Comparison of ENCODE assay signal across 8 mouse cellular contexts in genomic region chr3:153944335-153944990, GRCm38 (mm10). TPM values are rescaled to one million over a fixed set of nuclear protein-coding genes. Genes with fewer than 3 reads are reported as not detected.
DNase-seq lines count a peak whose midpoint lies in the region; ATAC-seq and TF ChIP-seq lines count a peak whose summit lies in the region.

Acadm (minus strand) TSS chr3:153944632.

- peaks cover 27% of the 10 kb centered on the region for H3K79me2 ChIP-seq in C2C12 (ENCODE audit: control insufficient read depth, insufficient read depth)

- peaks cover 49% of the 10 kb centered on the region for H3K4me1 ChIP-seq in erythroblast, embryonic 14.5 days (ENCODE audit: control insufficient read depth)
- H3K4me1 ChIP-seq in heart, embryonic 12.5 days (replicated peaks) = peaks cover 21% of the 10 kb centered on the region
- H3K4me1 ChIP-seq in kidney, postnatal 0 days (replicated peaks; ENCODE audit: insufficient read depth, low read length) = no peaks in the 10 kb centered on the region; the same call in 1 of the 2 replicates
- peaks cover 11% of the 10 kb centered on the region for H3K4me1 ChIP-seq in liver, embryonic 11.5 days (replicated peaks; ENCODE audit: control insufficient read depth, insufficient read depth, low read length)
- peaks cover 10% of the 10 kb centered on the region; the same call in 1 of the 2 replicates for H3K4me1 ChIP-seq in stomach, embryonic 14.5 days (ENCODE audit: control insufficient read depth, insufficient read depth, low read length)

- H3K9me3 ChIP-seq in erythroblast, embryonic 14.5 days (ENCODE audit: control insufficient read depth, low read length) = no peaks in the 10 kb centered on the region
- no peaks in the 10 kb centered on the region for H3K9me3 ChIP-seq in heart, embryonic 12.5 days (replicated peaks)
- no peaks in the 10 kb centered on the region for H3K9me3 ChIP-seq in kidney, postnatal 0 days (replicated peaks; ENCODE audit: low read length)
- H3K9me3 ChIP-seq in liver, embryonic 11.5 days (ENCODE audit: control insufficient read depth, low read length) = no peaks in the 10 kb centered on the region
- H3K9me3 ChIP-seq in stomach, embryonic 14.5 days (ENCODE audit: control insufficient read depth, low read depth, low read length) = no peaks in the 10 kb centered on the region

- WGBS in heart, embryonic 12.5 days = under 1% methylated on average over 41 of the region's 41 CpGs
- WGBS in kidney, postnatal 0 days = under 1% methylated on average over 41 of the region's 41 CpGs
- under 1% methylated on average over 41 of the region's 41 CpGs for WGBS in liver, embryonic 11.5 days
- under 1% methylated on average over 41 of the region's 41 CpGs for WGBS in stomach, embryonic 14.5 days

- H3K4me2 ChIP-seq in heart, embryonic 12.5 days = peak within 1 kb of the TSS; percentile 77
- H3K4me2 ChIP-seq in kidney, postnatal 0 days (ENCODE audit: low read length) = peak within 1 kb of the TSS; percentile 80
- H3K4me2 ChIP-seq in liver, embryonic 11.5 days = peak within 1 kb of the TSS; percentile 78
- peak within 1 kb of the TSS; percentile 46 for H3K4me2 ChIP-seq in stomach, embryonic 14.5 days (replicated peaks; ENCODE audit: low read depth, low read length)

- peak within 1 kb of the TSS; percentile 94 for H3K27ac ChIP-seq in heart, embryonic 12.5 days (ENCODE audit: poor library complexity, severe bottlenecking)
- H3K27ac ChIP-seq in kidney, postnatal 0 days = peak within 1 kb of the TSS; percentile 94
- H3K27ac ChIP-seq in liver, embryonic 11.5 days (ENCODE audit: low read depth, low read length) = peak within 1 kb of the TSS; percentile 76
- H3K27ac ChIP-seq in stomach, embryonic 14.5 days (ENCODE audit: low read length) = peak within 1 kb of the TSS; percentile 79

- peaks cover 5% of the 10 kb centered on the region for H3K79me3 ChIP-seq in C2C12 (ENCODE audit: low read depth)

- H3K27me3 ChIP-seq in C2C12 (ENCODE audit: control insufficient read depth, insufficient read depth, insufficient read length) = no peaks in the 10 kb centered on the region
- no peaks in the 10 kb centered on the region for H3K27me3 ChIP-seq in erythroblast, embryonic 14.5 days (ENCODE audit: control insufficient read depth)
- H3K27me3 ChIP-seq in heart, embryonic 12.5 days (replicated peaks) = no peaks in the 10 kb centered on the region
- H3K27me3 ChIP-seq in kidney, postnatal 0 days (ENCODE audit: insufficient read depth, low read length) = no peaks in the 10 kb centered on the region
- no peaks in the 10 kb centered on the region for H3K27me3 ChIP-seq in liver, embryonic 11.5 days (replicated peaks; ENCODE audit: control insufficient read depth, insufficient read depth, low read length)
- no peaks in the 10 kb centered on the region for H3K27me3 ChIP-seq in stomach, embryonic 14.5 days (ENCODE audit: control insufficient read depth, insufficient read depth, low read length)

- ATAC-seq in heart, embryonic 12.5 days (ENCODE audit: insufficient number of reproducible peaks, low FRiP score) = peak; percentile 99
- ATAC-seq in kidney, postnatal 0 days (replicated peaks; ENCODE audit: low FRiP score, low read depth) = peak; percentile 98
- peak; percentile 96 for ATAC-seq in liver, embryonic 11.5 days (replicated peaks; ENCODE audit: low FRiP score)
- ATAC-seq in stomach, embryonic 14.5 days (ENCODE audit: insufficient number of reproducible peaks, insufficient read depth, low FRiP score, low read depth) = peak; percentile 99

- peak within 1 kb of the TSS; percentile 98 for H3ac ChIP-seq in C2C12 (ENCODE audit: control insufficient read depth, insufficient read length, low read depth)

- H3K9ac ChIP-seq in heart, embryonic 12.5 days = peak within 1 kb of the TSS; percentile 89
- peak within 1 kb of the TSS; percentile 77 for H3K9ac ChIP-seq in kidney, postnatal 0 days (ENCODE audit: low read depth, low read length)
- H3K9ac ChIP-seq in liver, embryonic 11.5 days (ENCODE audit: low read depth, low read length) = peak within 1 kb of the TSS; percentile 76
- H3K9ac ChIP-seq in stomach, embryonic 14.5 days (replicated peaks; ENCODE audit: low read depth, low read length) = peak within 1 kb of the TSS; percentile 50

- DNase-seq in brain, embryonic 14.5 days (ENCODE audit: low read depth) = peak; percentile 98
- DNase-seq in kidney, postnatal 0 days (ENCODE audit: low spot score) = peak; percentile 98
- peak; percentile 99 for DNase-seq in liver, embryonic 11.5 days (ENCODE audit: low spot score)
- peak; percentile 96 for DNase-seq in naive thymus-derived CD4-positive, alpha-beta T cell, adult 2 months (ENCODE audit: low read depth)

- no peak for TF ChIP-seq CTCF in C2C12 (IDR thresholded peaks at IDR 0.05; ENCODE audit: control insufficient read depth, insufficient read depth, insufficient read length)
- no peak for TF ChIP-seq CTCF in brain, embryonic 14.5 days (IDR thresholded peaks at IDR 0.05; ENCODE audit: borderline replicate concordance, extremely low read depth, insufficient read depth, insufficient read length)
- TF ChIP-seq CTCF in kidney, postnatal 0 days (IDR thresholded peaks at IDR 0.05; ENCODE audit: low read depth) = 0 out of 2 replicates have a peak, but pooled peaks have one; percentile 3

- TF ChIP-seq POLR2A in brain, embryonic 14.5 days (IDR thresholded peaks at IDR 0.05; ENCODE audit: borderline replicate concordance, extremely low read depth, insufficient read depth, insufficient read length, poor library complexity, severe bottlenecking) = peak; percentile 48; the same call in 1 of the 2 replicates

- H3K36me3 ChIP-seq in C2C12 (ENCODE audit: control insufficient read depth, insufficient read depth) = peaks cover 12% of the 10 kb centered on the region
- peaks cover 4% of the 10 kb centered on the region for H3K36me3 ChIP-seq in erythroblast, embryonic 14.5 days (ENCODE audit: control insufficient read depth)
- peaks cover 14% of the 10 kb centered on the region for H3K36me3 ChIP-seq in heart, embryonic 12.5 days
- H3K36me3 ChIP-seq in kidney, postnatal 0 days (ENCODE audit: insufficient read depth, low read length) = peaks cover 6% of the 10 kb centered on the region; the same call in 1 of the 2 replicates
- peaks cover 2% of the 10 kb centered on the region; the same call in 1 of the 2 replicates for H3K36me3 ChIP-seq in liver, embryonic 11.5 days (ENCODE audit: control insufficient read depth, insufficient read depth, low read length)
- peaks cover 11% of the 10 kb centered on the region; the same call in 1 of the 2 replicates for H3K36me3 ChIP-seq in stomach, embryonic 14.5 days (ENCODE audit: control insufficient read depth, insufficient read depth, low read length)

- peak within 1 kb of the TSS; percentile 59 for H3K4me3 ChIP-seq in C2C12 (ENCODE audit: insufficient read depth, poor library complexity, severe bottlenecking)
- H3K4me3 ChIP-seq in erythroblast, embryonic 14.5 days (replicated peaks) = peak within 1 kb of the TSS; percentile 86
- peak within 1 kb of the TSS; percentile 87 for H3K4me3 ChIP-seq in heart, embryonic 12.5 days
- H3K4me3 ChIP-seq in kidney, postnatal 0 days (replicated peaks; ENCODE audit: low read depth, low read length) = peak within 1 kb of the TSS; percentile 86
- peak within 1 kb of the TSS; percentile 87 for H3K4me3 ChIP-seq in liver, embryonic 11.5 days (ENCODE audit: low read depth, low read length)
- H3K4me3 ChIP-seq in stomach, embryonic 14.5 days (ENCODE audit: low read depth, low read length) = peak within 1 kb of the TSS; percentile 78

TF ChIP-seq in C2C12, 6 proteins besides CTCF, POLR2A, EP300 and RAD21:
- TF ChIP-seq MAX (IDR thresholded peaks at IDR 0.05) = peak; percentile 71
- no peak for TF ChIP-seq FOSL1 (IDR thresholded peaks at IDR 0.05; ENCODE audit: insufficient read depth, low read length, poor library complexity, severe bottlenecking)
- TF ChIP-seq USF1 (IDR thresholded peaks at IDR 0.05; ENCODE audit: low read depth) = no peak
TF ChIP-seq in C2C12: peak in this region for 1.

RNA-seq across cellular contexts. Expression of gene Acadm, which starts in this region (rescaled TPM):
- polyA plus RNA-seq in C2C12 (2012; fragmentation: generic; extraction: Trizol) = 26.0 TPM
- 45.4 and 59.9 TPM in 2 replicates for polyA plus RNA-seq in brain, embryonic 14.5 days (2012; rRNA removed)
- 0.07 and 0.27 TPM in 2 replicates for polyA plus RNA-seq in erythroblast, embryonic 14.5 days (2012)
- polyA plus RNA-seq in heart, embryonic 12.5 days (2016; fragmentation: Nextera tagmentation; extraction: Ambion mirVana) = 181 and 188 TPM in 2 replicates
- polyA plus RNA-seq in kidney, postnatal 0 days (2015; fragmentation: Nextera tagmentation; extraction: Ambion mirVana) = 280 and 299 TPM in 2 replicates
- polyA plus RNA-seq in liver, embryonic 11.5 days (2014; fragmentation: Nextera tagmentation; extraction: Ambion mirVana) = 68.9 and 75.3 TPM in 2 replicates
- polyA plus RNA-seq in stomach, embryonic 14.5 days (2014; fragmentation: Nextera tagmentation; extraction: Ambion mirVana) = 73.6 and 76.7 TPM in 2 replicates

Comparison
In these comparisons a context has a peak if more than half of its experiments do, and no peak if none do; other contexts are left out.
1. Peak in every context shown above with its lines: DNase-seq, ATAC-seq, H3K4me3 ChIP-seq and H3K27ac ChIP-seq.
2. RNA of gene Acadm (polyA plus RNA-seq): 280 to 299 TPM in kidney, postnatal 0 days, 181 to 188 TPM in heart, embryonic 12.5 days, 73.6 to 76.7 TPM in stomach, embryonic 14.5 days, 68.9 to 75.3 TPM in liver, embryonic 11.5 days, 45.4 to 59.9 TPM in brain, embryonic 14.5 days and 26.0 TPM in C2C12 (single experiment); 0.07 to 0.27 TPM in erythroblast, embryonic 14.5 days; every median in the first group is over 10 times any median in the second.